Mouse (Mus musculus): ENCODE results near the gene Rere.

DNA sequence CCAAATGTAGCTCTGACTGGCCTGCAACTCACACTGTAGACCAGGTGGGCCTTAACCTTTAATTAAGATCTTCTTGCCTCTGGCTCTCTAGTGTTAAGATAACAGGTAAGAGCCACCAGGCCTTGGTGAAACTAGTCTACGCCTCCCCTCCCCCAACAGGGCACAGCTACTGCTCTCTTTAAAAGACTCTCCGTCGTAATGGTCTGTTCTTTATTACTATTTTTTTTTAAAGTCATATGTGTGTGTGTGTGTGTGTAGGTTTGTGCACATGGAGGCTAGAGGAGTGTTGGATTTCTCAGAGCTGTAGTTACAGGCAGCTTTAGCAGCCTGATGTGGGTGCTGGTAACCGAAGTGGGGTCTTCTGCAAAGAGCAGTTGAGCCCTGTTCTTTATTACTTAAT lies 987 bp upstream of the Rere start:
- no peak for TF ChIP-seq ZNF384 (IDR thresholded peaks at IDR 0.05; ENCODE audit: low read depth, low read length)
- no peak for TF ChIP-seq MAFK (IDR thresholded peaks at IDR 0.05; ENCODE audit: insufficient read depth, low read depth, low read length)
- TF ChIP-seq ZC3H11A (IDR thresholded peaks at IDR 0.05; ENCODE audit: borderline replicate concordance, low read depth, low read length) = no peak
